Mouse (Mus musculus) bone marrow, adult 2 months (tissue): Measurements from ENCODE around the gene Pes1. TPM values are rescaled to one million over a fixed set of nuclear protein-coding genes. Genes with fewer than 3 reads are reported as not detected.
A peak's percentile ranks its signal among the peaks of the same experiment; 100 is the strongest.

Experiments
- H3K27ac ChIP-seq: fragments of 200-500 bp; 2 replicates; pipeline ENCODE4 v1.5.1; 2012; ENCODE audit warnings: low read depth, mild to moderate bottlenecking, control low read depth, inconsistent platforms, low read length; ENCODE audit not compliant: control insufficient read depth, poor library complexity, insufficient read depth
- H3K4me1 ChIP-seq: fragments of 200-500 bp; 2 replicates; pipeline ENCODE4 v1.6.1; 2011; ENCODE audit warnings: low read length; ENCODE audit not compliant: control insufficient read depth, insufficient read depth
- H3K4me3 ChIP-seq: fragments of 200-500 bp; replicated peaks from 2 replicates; pipeline ENCODE3; 2011; ENCODE audit warnings: mild to moderate bottlenecking, low read depth, low read length, control low read depth; ENCODE audit not compliant: control insufficient read depth
- CTCF ChIP-seq: fragments of 200-500 bp; IDR thresholded peaks from 2 replicates; pipeline ENCODE4 v1.5.1; 2011; ENCODE audit warnings: low read length, control low read depth; ENCODE audit not compliant: control insufficient read depth, insufficient read depth
- POLR2A ChIP-seq: fragments of 200-500 bp; IDR thresholded peaks from 2 replicates; pipeline ENCODE4 v1.6.1; 2011; ENCODE audit warnings: low read depth, mild to moderate bottlenecking, control low read depth, low read length, borderline replicate concordance; ENCODE audit not compliant: control insufficient read depth
- WGBS: fragments of 180-500 bp; shearing (Covaris S2); methylation state at CpG from one replicate; pipeline ENCODE4 v1.1.7; 2018; 5-methylcytosine and 5-hydroxymethylcytosine counted together
- polyA plus RNA-seq: library from polyadenylated mRNA; stranded (reverse); fragments of >200 nt; gene quantifications from 2 replicates; pipeline ENCODE4 v1.2.4, GENCODE M21; 2011; ENCODE audit warnings: low replicate concordance; ENCODE audit not compliant: missing spikeins, insufficient read depth, insufficient read length

Pes1 gene
- 21.2 and 35.0 TPM in 2 replicates for polyA plus RNA-seq

GRCm38 (mm10) chr11:3963610-3964415, at the start of gene Pes1:
Pes1 (plus strand) TSS chr11:3963975.
- under 1% methylated on average over 31 of the region's 31 CpGs for WGBS
- H3K27ac ChIP-seq: peak within 1 kb of the TSS; percentile 39; the same call in 1 of the 2 replicates
- TF ChIP-seq CTCF (no peak), POLR2A (no peak)
- H3K4me3 ChIP-seq: peak within 1 kb of the TSS; percentile 66
- peaks cover 2% of the 10 kb centered on the region for H3K4me1 ChIP-seq

- H3K4me3 ChIP-seq: peak within 1 kb of the TSS; percentile 70
- under 1% methylated on average over 28 of the region's 28 CpGs for WGBS
- H3K27ac ChIP-seq: peak within 1 kb of the TSS; percentile 71
- TF ChIP-seq POLR2A (peak; percentile 17; the same call in 1 of the 2 replicates), CTCF (peak; percentile 91)
- no peaks in the 10 kb centered on the region for H3K4me1 ChIP-seq
Observed at GRCm38 (mm10) chr11:3914109-3914840, 49.5 kb upstream of the Pes1 start, which contains the start of gene Slc35e4. Slc35e4 (minus strand) TSS chr11:3914664.

GRCm38 (mm10) chr11:3918738-3919137, 45.0 kb upstream of the Pes1 start:
- H3K27ac ChIP-seq: no peak overlapping the region
- 12% methylated on average over 1 of the region's 1 CpGs for WGBS
- TF ChIP-seq POLR2A (no peak), CTCF (peak; percentile 59; the same call in 1 of the 2 replicates)

GRCm38 (mm10) chr11:3920476-3920875, 43.3 kb upstream of the Pes1 start:
- Histone ChIP-seq H3K4me1 (no peaks in the 10 kb centered on the region), H3K4me3 (no peak overlapping the region), H3K27ac (no peak overlapping the region)
- TF ChIP-seq CTCF (no peak), POLR2A (no peak)
- WGBS: 84% methylated on average over 7 of the region's 7 CpGs

More at GRCm38 (mm10) chr11:3918738-3919137, 45.0 kb upstream of the Pes1 start:
- H3K4me1 ChIP-seq: no peaks in the 10 kb centered on the region
- no peak overlapping the region for H3K4me3 ChIP-seq

- Histone ChIP-seq H3K4me3 (no peak overlapping the region), H3K27ac (no peak overlapping the region), H3K4me1 (no peaks in the 10 kb centered on the region)
- WGBS: 38% methylated on average over 8 of the region's 8 CpGs
- TF ChIP-seq CTCF (peak; percentile 89), POLR2A (no peak)
Observed at GRCm38 (mm10) chr11:3921281-3921850, 42.4 kb upstream of the Pes1 start.

GRCm38 (mm10) chr11:3922115-3922514, 41.7 kb upstream of the Pes1 start:
- 84% methylated on average over 9 of the region's 9 CpGs for WGBS
- Histone ChIP-seq H3K4me3 (no peak overlapping the region), H3K27ac (no peak overlapping the region), H3K4me1 (no peaks in the 10 kb centered on the region)
- TF ChIP-seq CTCF: no peak
- no peak for TF ChIP-seq POLR2A

- no peaks in the 10 kb centered on the region for H3K4me1 ChIP-seq
- H3K4me3 ChIP-seq: no peak overlapping the region
- H3K27ac ChIP-seq: no peak overlapping the region
- TF ChIP-seq CTCF (no peak), POLR2A (no peak)
- 78% methylated on average over 6 of the region's 6 CpGs for WGBS
Observed at GRCm38 (mm10) chr11:3922731-3923130, 41.0 kb upstream of the Pes1 start.

- Histone ChIP-seq H3K4me1 (no peaks in the 10 kb centered on the region; the same call in 1 of the 2 replicates), H3K4me3 (no peak overlapping the region), H3K27ac (no peak overlapping the region)
- no peak for TF ChIP-seq CTCF
- no peak for TF ChIP-seq POLR2A
- 90% methylated on average over 10 of the region's 10 CpGs for WGBS
Observed at GRCm38 (mm10) chr11:3925916-3926315, 37.9 kb upstream of the Pes1 start.
